Mouse (Mus musculus) kidney, embryonic 14.5 days (tissue): ENCODE measurements at regions not wholly inside any gene's neighbourhood (a gene's known extent, or its start where the extent isn't known, plus 50 kb on each side); places are given as distances from the start of the nearest gene placed in this dataset.
A peak's percentile ranks its signal among the peaks of the same experiment; 100 is the strongest.

Source experiments
- ATAC-seq: fragments of 200-750 bp; cut with Nextera tagmentation; 2 replicates; pipeline ENCODE4 v1.8.0; 2017; ENCODE audit warnings: moderate number of reproducible peaks, mild to moderate bottlenecking, moderate TSS enrichment, moderate library complexity; ENCODE audit not compliant: low FRiP score, low TSS enrichment
- H3K27ac ChIP-seq: fragments of 300-500 bp; sonication (generic); 2 replicates; pipeline ENCODE4 v1.5.1; 2014; ENCODE audit warnings: low read depth, mild to moderate bottlenecking, low read length, moderate library complexity, mixed read lengths
- H3K27me3 ChIP-seq: fragments of 300-500 bp; sonication (generic); 2 replicates; pipeline ENCODE4 v1.6.1; 2014; ENCODE audit warnings: mild to moderate bottlenecking, low read length; ENCODE audit not compliant: control insufficient read depth, insufficient read depth
- H3K36me3 ChIP-seq: fragments of 300-500 bp; sonication (generic); 2 replicates; pipeline ENCODE4 v1.6.1; 2014; ENCODE audit warnings: low read length, mixed read lengths; ENCODE audit not compliant: control insufficient read depth, insufficient read depth
- H3K4me1 ChIP-seq: fragments of 300-500 bp; sonication (generic); 2 replicates; pipeline ENCODE4 v1.6.1; 2014; ENCODE audit warnings: low read length, mixed read lengths; ENCODE audit not compliant: control insufficient read depth, insufficient read depth
- H3K4me2 ChIP-seq: fragments of 300-500 bp; sonication (generic); replicated peaks from 2 replicates; pipeline ENCODE4 v1.6.1; 2014; ENCODE audit warnings: low read depth, mild to moderate bottlenecking, low read length
- H3K4me3 ChIP-seq: fragments of 300-500 bp; sonication (generic); 2 replicates; pipeline ENCODE4 v1.5.1; 2014; ENCODE audit warnings: mild to moderate bottlenecking, low read length
- H3K9ac ChIP-seq: fragments of 300-500 bp; sonication (generic); 2 replicates; pipeline ENCODE4 v1.6.1; 2014; ENCODE audit warnings: low read depth, mild to moderate bottlenecking, low read length, moderate library complexity
- H3K9me3 ChIP-seq: fragments of 300-500 bp; sonication (generic); 2 replicates; pipeline ENCODE4 v1.6.1; 2016; ENCODE audit warnings: low read length; ENCODE audit not compliant: control insufficient read depth
- WGBS: fragments of 180-500 bp; shearing (Covaris S2); extraction: QIAGEN DNeasy Blood & Tissue Kit; methylation state at CpG from one replicate; pipeline ENCODE4 v1.1.7; 2014; 5-methylcytosine and 5-hydroxymethylcytosine counted together

DNA sequence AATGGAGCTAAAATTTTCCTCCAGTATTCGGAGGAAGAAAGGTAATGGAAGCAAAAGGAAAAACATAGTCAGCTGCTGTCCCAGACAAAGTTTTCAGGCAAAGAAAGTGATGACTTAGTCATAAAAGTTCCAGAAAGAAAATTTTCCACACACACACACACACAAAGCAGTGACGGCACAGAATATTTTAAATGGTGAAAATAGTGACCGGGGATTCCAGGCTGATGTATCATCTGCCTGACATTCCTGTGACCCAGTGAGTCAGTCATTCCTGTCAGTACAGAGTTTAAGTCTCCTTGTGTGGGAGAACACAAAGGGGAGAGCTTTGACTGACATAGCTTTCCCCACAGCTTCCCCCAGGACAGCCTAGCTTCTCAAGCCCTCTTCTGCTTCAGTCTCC is 107.9 kb downstream of the Atp6ap1l start:
- WGBS: 72% methylated on average over 3 of the region's 3 CpGs
- H3K9ac ChIP-seq: no peak overlapping the region
- no peak overlapping the region for H3K4me2 ChIP-seq
- H3K36me3 ChIP-seq: no peaks in the 10 kb centered on the region
- no peak for ATAC-seq
- no peaks in the 10 kb centered on the region for H3K27me3 ChIP-seq
- H3K9me3 ChIP-seq: no peaks in the 10 kb centered on the region
- no peak overlapping the region for H3K27ac ChIP-seq
- H3K4me1 ChIP-seq: 0 out of 2 replicates have a peak, but pooled peaks cover 3% of the 10 kb centered on the region
- no peak overlapping the region for H3K4me3 ChIP-seq

DNA sequence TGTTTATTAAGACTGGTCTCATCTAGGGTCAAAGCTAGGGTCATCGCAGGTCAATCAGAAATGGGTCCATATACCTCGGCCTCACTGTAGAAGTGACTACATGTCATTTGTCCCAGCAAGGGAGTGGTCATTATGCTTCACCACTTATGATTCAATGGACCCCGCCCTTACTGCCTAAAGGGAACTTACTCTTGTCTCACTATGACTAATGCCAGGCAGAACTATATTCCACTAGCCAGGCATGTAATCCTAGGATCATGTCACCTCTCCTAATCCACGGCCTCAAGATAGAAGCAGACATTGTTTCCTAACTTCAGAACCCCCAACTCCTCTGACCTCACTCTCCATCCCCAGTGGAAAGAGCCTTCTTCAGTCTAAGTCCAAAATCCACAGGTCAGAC is 108.3 kb downstream of the Atp6ap1l start:
- Histone ChIP-seq H3K27me3 (no peaks in the 10 kb centered on the region), H3K9ac (no peak overlapping the region), H3K9me3 (no peaks in the 10 kb centered on the region), H3K27ac (no peak overlapping the region), H3K4me3 (no peak overlapping the region), H3K4me2 (no peak overlapping the region), H3K4me1 (0 out of 2 replicates have a peak, but pooled peaks cover 3% of the 10 kb centered on the region), H3K36me3 (no peaks in the 10 kb centered on the region)
- 91% methylated on average over 4 of the region's 4 CpGs for WGBS
- no peak for ATAC-seq

DNA sequence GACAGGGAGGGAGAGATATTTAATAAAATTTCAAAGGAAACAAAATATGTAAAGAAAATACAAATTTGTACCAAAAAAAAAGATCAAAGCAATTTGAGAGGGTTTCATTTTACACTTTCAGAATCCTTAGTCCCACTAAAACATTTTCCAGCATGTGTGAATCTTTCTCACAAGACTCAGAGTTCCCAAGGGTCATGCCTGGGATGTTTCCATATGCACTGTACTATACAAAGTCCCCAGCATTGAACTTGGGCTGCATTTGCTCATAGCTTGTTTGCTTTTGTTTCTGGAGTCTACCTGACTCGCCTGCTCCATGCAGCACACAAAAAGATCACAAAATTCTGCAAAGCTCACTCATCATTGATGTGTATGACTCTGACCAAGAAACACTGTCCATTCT is 122.7 kb downstream of the Atp6ap1l start:
- H3K9ac ChIP-seq: no peak overlapping the region
- H3K36me3 ChIP-seq: no peaks in the 10 kb centered on the region
- no peaks in the 10 kb centered on the region for H3K9me3 ChIP-seq
- ATAC-seq: no peak
- H3K4me1 ChIP-seq: no peaks in the 10 kb centered on the region
- WGBS: 88% methylated on average over 1 of the region's 1 CpGs
- H3K27me3 ChIP-seq: no peaks in the 10 kb centered on the region
- H3K4me3 ChIP-seq: no peak overlapping the region
- H3K27ac ChIP-seq: no peak overlapping the region
- H3K4me2 ChIP-seq: no peak overlapping the region

DNA sequence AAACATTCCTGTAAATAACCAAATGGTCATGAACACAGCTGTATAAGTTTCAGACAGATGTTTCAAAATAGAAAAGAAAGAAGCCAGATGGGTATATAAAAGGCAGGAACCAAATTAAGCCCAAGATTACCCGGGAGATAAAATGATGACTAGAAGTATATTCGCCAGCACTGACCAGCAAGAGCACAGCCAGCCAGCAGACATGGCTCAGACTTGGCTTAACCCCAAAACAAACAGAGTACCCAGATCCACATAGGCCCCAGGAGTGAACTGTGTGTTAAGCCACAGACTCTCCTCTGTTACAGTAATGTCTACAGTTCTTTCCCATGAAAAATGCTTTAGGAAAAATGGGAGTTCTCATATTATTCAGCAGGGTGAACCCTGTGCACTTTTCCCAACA is 123.2 kb downstream of the Atp6ap1l start:
- no peaks in the 10 kb centered on the region for H3K9me3 ChIP-seq
- H3K4me3 ChIP-seq: no peak overlapping the region
- no peak overlapping the region for H3K4me2 ChIP-seq
- 68% methylated on average over 2 of the region's 2 CpGs for whole genome bisulfite sequencing
- no peaks in the 10 kb centered on the region for H3K27me3 ChIP-seq
- H3K4me1 ChIP-seq: no peaks in the 10 kb centered on the region
- no peak overlapping the region for H3K9ac ChIP-seq
- no peak for ATAC-seq
- H3K27ac ChIP-seq: no peak overlapping the region
- H3K36me3 ChIP-seq: no peaks in the 10 kb centered on the region

DNA sequence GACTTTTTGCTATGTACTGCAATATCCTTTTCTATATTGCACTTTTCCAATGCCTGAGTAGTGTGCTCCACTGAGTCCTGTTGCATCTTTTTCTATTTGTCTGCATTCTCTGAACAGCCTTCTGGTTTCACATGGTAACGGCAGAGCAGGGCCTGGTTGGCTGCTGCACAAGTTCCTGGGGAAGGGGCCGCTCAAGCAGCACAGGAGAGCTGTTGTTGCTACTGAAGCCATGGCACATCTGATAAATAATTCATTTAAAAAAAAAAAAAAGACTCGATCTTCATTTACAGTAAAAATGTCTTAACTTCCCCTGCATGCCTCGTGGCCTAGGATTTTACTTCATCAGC is 127.2 kb downstream of the Atp6ap1l start:
- H3K9me3 ChIP-seq: no peaks in the 10 kb centered on the region; the same call in 1 of the 2 replicates
- no peak overlapping the region for H3K4me2 ChIP-seq
- no peak overlapping the region for H3K9ac ChIP-seq
- H3K27me3 ChIP-seq: no peaks in the 10 kb centered on the region
- 63% methylated on average over 4 of the region's 4 CpGs for WGBS
- no peak overlapping the region for H3K27ac ChIP-seq
- no peak overlapping the region for H3K4me3 ChIP-seq
- no peak for ATAC-seq
- no peaks in the 10 kb centered on the region for H3K4me1 ChIP-seq
- no peaks in the 10 kb centered on the region for H3K36me3 ChIP-seq

DNA sequence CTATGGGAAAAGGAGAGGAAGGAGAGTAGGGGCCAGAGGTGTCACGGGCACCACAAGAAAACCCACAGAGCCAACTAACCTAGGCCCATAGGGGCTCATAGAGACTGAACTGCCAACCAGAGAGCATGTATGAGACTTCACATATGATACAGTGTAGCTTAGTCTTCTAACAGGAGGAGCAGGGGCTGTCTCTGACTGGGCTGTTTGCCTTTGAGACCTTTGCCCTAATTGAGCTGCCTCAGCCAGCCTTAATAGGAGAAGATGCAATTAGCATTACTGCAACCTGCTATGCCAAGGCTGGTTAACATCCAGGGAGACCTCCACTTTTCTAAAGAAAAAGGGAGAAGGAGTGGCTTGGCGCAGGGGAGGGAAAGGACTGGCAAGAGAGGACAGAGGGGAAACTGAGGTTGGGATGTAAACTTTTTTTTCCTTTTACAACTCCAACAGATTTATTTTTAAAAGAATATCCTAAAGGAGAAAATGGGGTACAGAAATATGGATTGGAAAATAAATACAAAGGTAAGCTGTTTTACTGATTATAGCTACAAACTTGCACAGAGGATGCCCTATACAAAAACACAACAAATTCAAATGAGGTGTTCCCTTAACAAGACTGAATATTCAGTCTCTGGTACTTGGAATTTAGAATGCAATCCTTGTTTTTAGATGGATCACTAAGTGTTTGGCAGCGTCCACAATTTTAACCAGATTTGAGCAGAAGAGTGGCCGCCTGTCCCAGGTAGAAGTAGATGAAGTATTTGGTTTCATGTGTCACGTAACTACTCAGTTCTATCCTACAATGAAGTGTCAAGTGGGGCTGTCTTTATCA is 127.8 kb downstream of the Atp6ap1l start:
- H3K4me1 ChIP-seq: no peaks in the 10 kb centered on the region
- H3K4me2 ChIP-seq: no peak overlapping the region
- whole genome bisulfite sequencing: 90% methylated on average over 5 of the region's 5 CpGs
- H3K27me3 ChIP-seq: no peaks in the 10 kb centered on the region
- no peak for ATAC-seq
- no peak overlapping the region for H3K4me3 ChIP-seq
- no peak overlapping the region for H3K9ac ChIP-seq
- no peaks in the 10 kb centered on the region; the same call in 1 of the 2 replicates for H3K9me3 ChIP-seq
- no peak overlapping the region for H3K27ac ChIP-seq
- no peaks in the 10 kb centered on the region for H3K36me3 ChIP-seq

DNA sequence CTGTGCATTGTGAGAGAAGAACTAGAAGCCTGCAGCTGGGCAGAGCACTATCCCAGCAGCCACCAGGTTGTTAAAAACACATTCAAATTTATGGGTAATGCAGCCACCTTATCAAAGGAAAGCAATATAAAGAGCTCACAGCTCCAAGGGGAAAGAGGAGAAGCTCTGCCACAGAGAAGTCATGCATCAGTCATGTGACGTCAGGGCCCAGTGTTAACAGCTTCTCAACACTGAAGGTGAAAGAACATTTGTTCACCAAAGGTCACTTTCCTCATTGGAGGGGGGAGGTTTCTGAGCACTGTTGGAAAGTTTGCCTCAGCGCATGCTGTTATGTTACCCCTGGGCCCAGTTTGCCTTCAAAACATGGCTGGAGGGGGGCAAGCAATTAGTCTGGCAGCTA is 143.0 kb downstream of the Atp6ap1l start:
- WGBS: 60% methylated on average over 2 of the region's 2 CpGs
- Histone ChIP-seq H3K4me2 (no peak overlapping the region), H3K4me1 (no peaks in the 10 kb centered on the region; the same call in 1 of the 2 replicates), H3K36me3 (no peaks in the 10 kb centered on the region), H3K27ac (no peak overlapping the region), H3K9me3 (no peaks in the 10 kb centered on the region), H3K4me3 (no peak overlapping the region), H3K27me3 (no peaks in the 10 kb centered on the region), H3K9ac (no peak overlapping the region)
- ATAC-seq: peak; percentile 24; the same call in 1 of the 2 replicates

DNA sequence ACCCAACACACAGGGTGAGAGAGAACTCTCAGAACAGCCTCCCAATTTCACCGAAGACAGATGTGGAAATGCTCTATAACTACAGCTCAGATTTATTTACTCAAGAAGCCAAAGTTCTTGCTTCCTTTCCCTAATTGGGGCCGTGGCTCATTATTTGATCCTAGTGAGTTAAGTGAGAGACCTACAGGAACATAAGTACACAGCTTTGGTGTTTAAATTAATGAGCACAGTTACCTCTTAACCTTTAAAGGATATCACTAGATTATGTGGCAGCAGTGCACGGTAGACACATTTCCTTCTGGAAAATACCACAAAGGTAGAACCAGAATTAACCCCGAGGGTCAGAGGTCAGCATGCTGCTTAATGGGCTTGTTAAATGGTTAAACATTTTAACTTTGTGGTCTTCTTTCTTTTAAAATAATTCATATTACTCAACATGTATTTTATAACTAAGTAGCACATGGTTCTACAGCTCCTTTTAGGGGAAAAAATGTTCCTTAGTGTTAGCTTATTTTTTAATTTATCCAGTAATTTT is 144.6 kb downstream of the Atp6ap1l start:
- no peaks in the 10 kb centered on the region for H3K36me3 ChIP-seq
- H3K9ac ChIP-seq: no peak overlapping the region
- no peaks in the 10 kb centered on the region for H3K27me3 ChIP-seq
- H3K4me1 ChIP-seq: no peaks in the 10 kb centered on the region; the same call in 1 of the 2 replicates
- 29% methylated on average over 4 of the region's 4 CpGs for WGBS
- H3K27ac ChIP-seq: no peak overlapping the region
- no peak overlapping the region for H3K4me2 ChIP-seq
- no peak overlapping the region for H3K4me3 ChIP-seq
- H3K9me3 ChIP-seq: no peaks in the 10 kb centered on the region
- ATAC-seq: no peak

DNA sequence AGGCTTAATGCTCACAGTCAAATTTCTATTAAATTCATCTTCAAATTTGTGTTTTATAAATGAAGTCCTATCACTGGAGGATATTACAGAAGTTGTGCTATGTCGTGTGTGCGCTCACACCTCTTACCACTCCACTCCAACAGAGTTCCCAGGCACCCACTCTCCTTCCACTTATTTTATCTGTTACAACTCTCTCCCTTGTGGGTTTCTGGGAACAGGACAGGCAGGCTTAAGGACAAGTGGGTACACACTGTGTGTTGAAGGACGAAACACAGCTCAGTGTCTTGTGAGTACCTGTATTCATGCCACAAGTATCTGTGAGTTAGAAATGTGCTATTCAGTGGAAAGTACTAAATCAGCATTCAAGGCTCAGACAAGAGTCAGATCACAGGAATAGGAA is 150.7 kb downstream of the Atp6ap1l start:
- no peak overlapping the region for H3K9ac ChIP-seq
- H3K4me1 ChIP-seq: no peaks in the 10 kb centered on the region
- 85% methylated on average over 3 of the region's 3 CpGs for WGBS
- no peaks in the 10 kb centered on the region for H3K36me3 ChIP-seq
- H3K4me3 ChIP-seq: no peak overlapping the region
- no peak overlapping the region for H3K27ac ChIP-seq
- no peaks in the 10 kb centered on the region for H3K27me3 ChIP-seq
- H3K4me2 ChIP-seq: no peak overlapping the region
- no peak for ATAC-seq
- H3K9me3 ChIP-seq: no peaks in the 10 kb centered on the region
